Mouse (Mus musculus) cerebellum, postnatal 36 days (tissue): ENCODE results near the gene Olfr453.

ENCODE experiments used
- DNase-seq, 2 experiments: peaks; one replicate each; pipeline ENCODE4 v3.0.0; 2021 to 2022; ENCODE audit warnings: mixed read lengths in 2 of 2

Gene Olfr453

GRCm38 (mm10) chr6:42739071-42739470, at the start of gene Olfr453:
Gene Olfr453 (plus strand): TSS chr6:42739371.
- DNase-seq: no peak

- DNase-seq: no peak
These were observed 49.4 kb upstream of the Olfr453 start for GRCm38 (mm10) chr6:42689761-42690160.

GRCm38 (mm10) chr6:42692154-42692516, 47.0 kb upstream of the Olfr453 start:
- peak; percentile 81 to 84 for DNase-seq

- DNase-seq: peak; percentile 79 to 82
These were observed 46.5 kb upstream of the Olfr453 start for GRCm38 (mm10) chr6:42692517-42693190.

- DNase-seq: peak; percentile 87 to 89
These were observed 29.6 kb upstream of the Olfr453 start, which contains the start of gene Tcaf1 for GRCm38 (mm10) chr6:42709291-42710211. Gene Tcaf1 (minus strand): TSS chr6:42710088.

- no peak for DNase-seq
These were observed 24.5 kb upstream of the Olfr453 start for GRCm38 (mm10) chr6:42714668-42715067.

- no peak for DNase-seq
These were observed 21.2 kb upstream of the Olfr453 start for GRCm38 (mm10) chr6:42717973-42718372.

- no peak for DNase-seq
These were observed 3.1 kb downstream of the Olfr453 start for GRCm38 (mm10) chr6:42742303-42742702.

GRCm38 (mm10) chr6:42747846-42748245, 8.7 kb downstream of the Olfr453 start:
- no peak for DNase-seq

GRCm38 (mm10) chr6:42756104-42756503, 16.9 kb downstream of the Olfr453 start, which contains the start of gene Olfr38:
Gene Olfr38 (plus strand): TSS chr6:42756404.
- DNase-seq: no peak

- DNase-seq: no peak
These were observed 37.9 kb downstream of the Olfr453 start for GRCm38 (mm10) chr6:42777066-42777465.

- DNase-seq: no peak
These were observed 45.6 kb downstream of the Olfr453 start, which contains the start of gene Olfr452 for GRCm38 (mm10) chr6:42784793-42785192. Gene Olfr452 (plus strand): TSS chr6:42785093.

GRCm38 (mm10) chr6:42790247-42790948, 51.2 kb downstream of the Olfr453 start:
- no peak for DNase-seq

- no peak for DNase-seq
These were observed 51.9 kb downstream of the Olfr453 start for GRCm38 (mm10) chr6:42790949-42791556.

GRCm38 (mm10) chr6:42794982-42795381, 55.8 kb downstream of the Olfr453 start:
- DNase-seq: no peak
